Mouse (Mus musculus) olfactory bulb, adult 2 months (tissue): ENCODE results near the gene Tmem98. TPM values are rescaled to one million over a fixed set of nuclear protein-coding genes. Genes with fewer than 3 reads are reported as not detected.

Experiments
- H3K27ac ChIP-seq: fragments of 200-500 bp; 2 replicates; pipeline ENCODE4 v1.5.1; 2012; ENCODE audit warnings: low read depth, low read length; ENCODE audit not compliant: insufficient read depth
- H3K4me1 ChIP-seq: fragments of 200-500 bp; 2 replicates; pipeline ENCODE4 v1.6.1; 2012; ENCODE audit warnings: low read length; ENCODE audit not compliant: control insufficient read depth, insufficient read depth
- H3K4me3 ChIP-seq: fragments of 200-500 bp; 2 replicates; pipeline ENCODE4 v1.5.1; 2012; ENCODE audit warnings: mild to moderate bottlenecking, low read depth, low read length, moderate library complexity; ENCODE audit not compliant: insufficient read depth
- CTCF ChIP-seq: fragments of 200-500 bp; IDR thresholded peaks from 2 replicates; pipeline ENCODE4 v1.5.1; 2012; ENCODE audit warnings: low read depth, mild to moderate bottlenecking, low read length, moderate library complexity; ENCODE audit not compliant: insufficient read depth
- POLR2A ChIP-seq: fragments of 200-500 bp; IDR thresholded peaks from 2 replicates; pipeline ENCODE4 v1.6.1; 2012; ENCODE audit warnings: mild to moderate bottlenecking, low read depth, low read length, moderate library complexity; ENCODE audit not compliant: insufficient read depth
- WGBS: fragments of 180-500 bp; shearing (Covaris S2); methylation state at CpG from one replicate; pipeline ENCODE4 v1.1.7; 2018; 5-methylcytosine and 5-hydroxymethylcytosine counted together
- polyA plus RNA-seq: library from polyadenylated mRNA; stranded (reverse); fragments of >200 nt; gene quantifications from 2 replicates; pipeline ENCODE4 v1.2.4, GENCODE M21; 2012; ENCODE audit warnings: low replicate concordance; ENCODE audit not compliant: missing spikeins, insufficient read depth, insufficient read length

Tmem98 gene
- polyA plus RNA-seq, 1 experiment: not detected

GRCm38 (mm10) chr11:80785672-80786071 lies 24.3 kb upstream of the Tmem98 start:
- 79% methylated on average over 5 of the region's 5 CpGs for WGBS
- H3K27ac ChIP-seq: no peak overlapping the region
- no peaks in the 10 kb centered on the region for H3K4me1 ChIP-seq
- H3K4me3 ChIP-seq: no peak overlapping the region
- no peak for TF ChIP-seq POLR2A

- WGBS: 82% methylated on average over 7 of the region's 7 CpGs
- no peaks in the 10 kb centered on the region for H3K4me1 ChIP-seq
- TF ChIP-seq POLR2A: no peak
- TF ChIP-seq CTCF: no peak
- no peak overlapping the region for H3K27ac ChIP-seq
- no peak overlapping the region for H3K4me3 ChIP-seq
Measured at GRCm38 (mm10) chr11:80789647-80790240, 20.2 kb upstream of the Tmem98 start.

GRCm38 (mm10) chr11:80790413-80790812 lies 19.6 kb upstream of the Tmem98 start:
- Histone ChIP-seq H3K27ac (no peak overlapping the region), H3K4me3 (no peak overlapping the region), H3K4me1 (no peaks in the 10 kb centered on the region)
- WGBS: 88% methylated on average over 3 of the region's 3 CpGs
- TF ChIP-seq POLR2A (no peak), CTCF (no peak)

DNA sequence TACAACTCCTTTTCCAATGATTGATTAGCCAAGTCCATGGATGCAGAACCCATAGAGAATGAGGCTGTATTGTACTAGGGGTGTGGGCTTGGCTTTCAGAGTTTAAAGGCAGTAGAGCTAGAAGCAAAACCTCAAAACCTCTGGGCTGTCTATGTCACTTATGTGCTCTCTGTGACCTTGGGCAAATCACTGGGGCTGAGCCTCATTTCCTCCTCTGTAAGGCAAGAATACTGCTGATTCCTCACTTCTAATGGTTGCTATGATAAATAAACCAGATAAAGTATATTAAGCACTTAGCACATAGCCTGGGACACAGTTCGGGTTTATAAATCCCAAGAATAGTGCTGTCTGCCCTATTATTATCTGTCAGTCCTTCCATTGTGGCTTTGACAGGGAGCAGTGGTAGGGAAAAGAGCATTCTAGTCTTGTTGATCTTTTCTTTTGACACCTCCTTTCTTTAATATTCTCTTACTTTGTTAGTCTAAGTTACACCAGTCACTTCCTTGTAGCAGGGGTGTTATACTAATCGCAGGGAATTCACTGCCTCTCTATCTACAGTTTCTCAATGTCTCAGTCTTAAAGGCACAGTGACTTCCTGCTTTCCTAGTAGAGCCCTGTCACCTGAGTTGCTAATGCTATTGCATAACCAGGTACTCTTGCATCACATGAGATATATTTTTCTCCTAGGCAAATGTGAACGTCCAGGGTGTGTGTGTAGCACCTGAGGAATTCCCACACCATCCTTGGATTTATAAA lies 18.1 kb upstream of the Tmem98 start:
- H3K4me3 ChIP-seq: no peak overlapping the region
- TF ChIP-seq POLR2A (no peak), CTCF (no peak)
- no peak overlapping the region for H3K27ac ChIP-seq
- H3K4me1 ChIP-seq: no peaks in the 10 kb centered on the region
- 66% methylated on average over 3 of the region's 3 CpGs for WGBS

DNA sequence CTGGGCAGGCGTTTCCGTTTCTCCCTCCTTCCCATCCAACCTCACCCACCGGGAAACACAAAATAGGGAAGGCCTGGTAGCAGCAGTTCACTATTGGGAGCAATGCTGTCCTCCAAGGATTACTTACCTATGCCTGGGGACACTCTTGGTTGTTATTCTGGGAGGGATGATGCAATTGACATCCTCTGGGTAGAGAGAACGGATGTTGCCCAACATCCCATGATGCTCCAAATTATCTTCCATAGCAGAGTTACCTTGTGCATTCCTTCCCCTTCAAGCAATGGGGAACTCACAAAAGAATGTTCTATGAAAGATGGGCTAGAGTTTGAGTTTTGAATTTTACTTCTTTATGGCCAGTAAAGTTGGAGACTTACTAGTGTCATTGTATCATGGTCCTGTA lies 16.6 kb upstream of the Tmem98 start:
- Histone ChIP-seq H3K4me1 (no peaks in the 10 kb centered on the region), H3K27ac (no peak overlapping the region), H3K4me3 (no peak overlapping the region)
- no peak for TF ChIP-seq POLR2A
- no peak for TF ChIP-seq CTCF
- 96% methylated on average over 4 of the region's 4 CpGs for WGBS

- Histone ChIP-seq H3K4me1 (no peaks in the 10 kb centered on the region; the same call in 1 of the 2 replicates), H3K27ac (no peak overlapping the region), H3K4me3 (no peak overlapping the region)
- 96% methylated on average over 4 of the region's 4 CpGs for WGBS
- TF ChIP-seq CTCF: no peak
- TF ChIP-seq POLR2A: no peak
Measured at GRCm38 (mm10) chr11:80794290-80794689, 15.7 kb upstream of the Tmem98 start.

GRCm38 (mm10) chr11:80795431-80795830 lies 14.5 kb upstream of the Tmem98 start:
- no peaks in the 10 kb centered on the region; the same call in 1 of the 2 replicates for H3K4me1 ChIP-seq
- 57% methylated on average over 8 of the region's 8 CpGs for WGBS
- no peak overlapping the region for H3K27ac ChIP-seq
- TF ChIP-seq POLR2A (no peak), CTCF (no peak)
- H3K4me3 ChIP-seq: no peak overlapping the region

GRCm38 (mm10) chr11:80799979-80800378 lies 10.0 kb upstream of the Tmem98 start:
- Histone ChIP-seq H3K27ac (no peak overlapping the region), H3K4me1 (no peaks in the 10 kb centered on the region; the same call in 1 of the 2 replicates), H3K4me3 (no peak overlapping the region)
- TF ChIP-seq POLR2A (no peak), CTCF (no peak)
- WGBS: 62% methylated on average over 3 of the region's 3 CpGs

DNA sequence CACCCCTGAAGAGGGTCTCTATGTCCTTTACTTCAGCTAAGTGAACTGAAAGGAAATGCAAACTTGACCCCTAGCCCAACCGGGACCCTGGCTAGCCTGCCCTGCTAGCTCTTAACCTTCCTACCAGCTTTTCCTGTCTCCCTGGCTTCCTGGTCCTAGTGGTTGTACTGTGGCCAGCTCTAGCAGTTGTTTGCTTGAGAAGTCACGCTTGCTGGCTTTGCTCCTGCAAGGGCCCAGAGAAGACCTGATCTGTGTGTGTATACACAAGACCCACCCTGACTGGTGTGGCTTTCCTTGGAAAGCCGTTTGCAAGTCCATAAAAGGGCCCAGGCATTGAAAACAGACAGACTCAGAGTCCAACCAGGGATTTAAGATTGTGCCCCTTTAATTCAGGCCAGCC lies 7.3 kb upstream of the Tmem98 start:
- Histone ChIP-seq H3K4me3 (no peak overlapping the region), H3K27ac (no peak overlapping the region), H3K4me1 (no peaks in the 10 kb centered on the region; the same call in 1 of the 2 replicates)
- WGBS: 72% methylated on average over 3 of the region's 3 CpGs
- TF ChIP-seq POLR2A: no peak

GRCm38 (mm10) chr11:80808551-80809070 lies 1.4 kb upstream of the Tmem98 start:
- no peak overlapping the region for H3K4me3 ChIP-seq
- 89% methylated on average over 6 of the region's 6 CpGs for WGBS
- TF ChIP-seq CTCF (no peak), POLR2A (no peak)
- no peak overlapping the region for H3K27ac ChIP-seq
- H3K4me1 ChIP-seq: peaks cover 9% of the 10 kb centered on the region
